In genomic region chr11:114856125-114856524, GRCm38 (mm10) we compare ENCODE assay signal across 27 mouse cellular contexts. TPM values are rescaled to one million over a fixed set of nuclear protein-coding genes. Genes with fewer than 3 reads are reported as not detected.
"Had no signal": no experiment of that assay in that cellular context is flagged by ENCODE, and none has a peak within 500 bp of the region (broad histone marks: within the 10 kb centered on the region; RNA-seq: fewer than 3 reads in every experiment).

No protein-coding gene starts in this region.

- ATAC-seq: intestine, postnatal 0 days had no signal

- H3K36me3 ChIP-seq: hindbrain, embryonic 15.5 days had no signal

- H3K27ac ChIP-seq: hindbrain, embryonic 15.5 days; layer of hippocampus, adult 2 months; limb, embryonic 10.5 days; limb, embryonic 13.5 days; stomach, postnatal 0 days had no signal

- H3K27me3 ChIP-seq: limb, embryonic 13.5 days had no signal

- H3K4me3 ChIP-seq: hindbrain, embryonic 15.5 days; layer of hippocampus, adult 2 months; limb, embryonic 10.5 days; limb, embryonic 13.5 days had no signal

- DNase-seq: layer of hippocampus, adult 9-11 months; lung, adult 2 months; lung, postnatal 14 days; lung, postnatal 4 days; midbrain, embryonic 14.5 days; thymus, adult 2 months; thymus, postnatal 14 days had no signal

- H3K9ac ChIP-seq: hindbrain, embryonic 15.5 days; limb, embryonic 13.5 days had no signal

RNA-seq across cellular contexts. Expression of gene Gprc5c, which starts 5.2 kb away (rescaled TPM):
- total RNA-seq: megakaryocyte-erythroid progenitor cell, adult 5-6 weeks had no signal

RNA-seq across cellular contexts. Expression of gene Gpr142, which starts 57.4 kb away (rescaled TPM):
- total RNA-seq: layer of hippocampus, adult 2 months; layer of hippocampus, postnatal 25 days; left cerebral cortex, adult 18-20 months; left cerebral cortex, postnatal 25 days; megakaryocyte progenitor cell, adult 5-6 weeks; megakaryocyte-erythroid progenitor cell, adult 5-6 weeks; midbrain, postnatal 0 days had no signal
- polyA plus RNA-seq: hindbrain, embryonic 15.5 days; intestine, embryonic 14.5 days; intestine, postnatal 0 days; large intestine, adult 2 months; limb, embryonic 10.5 days; limb, embryonic 13.5 days; liver, embryonic 11.5 days; liver, embryonic 16.5 days; lung, adult 2 months; lung, embryonic 16.5 days; midbrain, embryonic 14.5 days; midbrain, postnatal 0 days; neural tube, embryonic 11.5 days; neural tube, embryonic 14.5 days; spleen, adult 2 months; stomach, postnatal 0 days; thymus, adult 2 months had no signal
